Mouse (Mus musculus) right cerebral cortex, adult 18-20 months (tissue): ENCODE data around the gene Acot2.
"Not testable (repeated sequence)": the region's sequence is repeated elsewhere in the genome, so short reads cannot be mapped to it uniquely, and the experiment has no call there.

Experiments
- DNase-seq: peaks from one replicate; pipeline ENCODE4 v3.0.0; 2022; ENCODE audit warnings: mixed read lengths

Acot2 gene

DNA sequence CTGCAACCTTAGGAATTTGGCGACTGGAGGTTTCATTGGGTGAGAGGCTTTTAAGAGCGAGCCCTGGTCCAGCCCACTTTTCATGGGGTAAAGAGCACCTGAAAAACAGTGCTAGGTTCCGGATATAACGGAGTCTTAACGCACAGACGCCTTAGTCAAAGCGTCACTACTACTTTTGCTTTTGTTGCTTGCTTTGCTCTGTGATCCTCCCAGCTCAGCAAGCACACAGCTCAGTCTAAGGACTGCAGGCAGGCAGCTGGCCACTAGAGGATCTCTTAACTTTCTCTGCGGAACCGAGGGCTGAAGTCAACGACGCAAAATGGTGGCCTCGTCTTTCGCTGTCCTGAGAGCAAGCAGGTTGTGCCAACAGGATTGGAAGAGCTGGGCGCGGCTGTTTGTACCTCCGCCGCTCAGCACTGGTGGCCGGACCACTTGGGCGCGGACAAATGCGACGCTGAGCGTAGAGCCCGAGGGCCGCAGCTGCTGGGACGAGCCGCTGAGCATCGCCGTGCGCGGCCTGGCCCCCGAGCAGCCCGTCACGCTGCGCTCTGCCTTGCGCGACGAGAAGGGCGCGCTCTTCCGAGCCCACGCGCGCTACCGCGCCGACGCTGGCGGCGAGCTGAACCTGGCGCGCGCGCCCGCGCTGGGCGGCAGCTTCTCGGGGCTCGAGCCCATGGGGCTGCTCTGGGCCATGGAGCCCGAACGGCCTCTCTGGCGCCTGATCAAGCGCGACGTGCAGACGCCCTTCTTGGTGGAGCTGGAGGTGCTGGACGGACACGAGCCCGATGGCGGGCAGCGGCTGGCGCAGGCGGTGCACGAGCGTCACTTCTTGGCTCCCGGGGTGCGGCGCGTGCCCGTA lies at the start of gene Acot2:
TSS of gene Acot2 (plus strand) at position 279 of the 859 bp plus-strand sequence.
- peak; percentile 82 for DNase-seq

GRCm38 (mm10) chr12:83938592-83938991 lies 49.1 kb upstream of the Acot2 start:
- not testable (repeated sequence) for DNase-seq

DNA sequence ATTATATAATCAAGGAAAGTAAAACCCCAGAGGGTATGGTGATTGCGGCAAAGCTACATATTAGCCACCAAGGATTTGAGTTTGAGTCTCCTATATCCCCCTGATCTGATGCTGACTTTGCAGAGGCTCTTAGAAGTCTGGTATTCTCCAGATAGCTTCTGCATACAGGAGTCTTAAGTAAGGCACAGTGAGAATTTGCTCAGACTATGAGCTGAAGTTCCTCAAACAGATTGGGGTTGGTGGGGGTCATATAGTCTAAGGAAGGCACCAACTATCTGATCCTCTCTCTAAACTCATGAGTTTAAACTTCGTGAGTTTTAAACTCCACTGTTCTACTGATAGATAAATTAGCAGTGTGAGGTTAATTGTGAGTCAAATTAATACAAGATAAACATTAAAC lies 48.3 kb upstream of the Acot2 start:
- no peak for DNase-seq

DNA sequence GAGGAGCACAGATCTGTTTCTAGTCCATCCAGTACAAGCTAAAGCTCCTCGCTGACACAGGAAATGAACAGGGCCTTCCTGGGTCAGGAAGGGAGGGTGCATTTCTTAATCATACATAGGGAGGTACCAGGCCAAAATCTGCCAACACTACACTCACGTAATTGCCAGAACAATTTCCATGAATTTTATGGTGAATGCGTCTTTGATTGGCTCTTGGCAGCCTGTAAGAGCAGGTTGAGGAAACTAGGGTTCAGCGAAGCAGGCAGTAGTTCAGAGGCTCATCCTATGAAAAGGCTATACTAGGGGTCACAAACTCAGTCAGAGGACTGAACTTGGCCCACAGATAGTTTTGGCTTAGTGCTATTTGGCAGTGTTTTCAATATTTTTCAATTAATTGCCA lies 47.6 kb upstream of the Acot2 start:
- DNase-seq, result no peak

GRCm38 (mm10) chr12:83941938-83942337 lies 45.7 kb upstream of the Acot2 start:
- no peak for DNase-seq

GRCm38 (mm10) chr12:83947260-83947811 lies 40.3 kb upstream of the Acot2 start:
- no peak for DNase-seq

DNA sequence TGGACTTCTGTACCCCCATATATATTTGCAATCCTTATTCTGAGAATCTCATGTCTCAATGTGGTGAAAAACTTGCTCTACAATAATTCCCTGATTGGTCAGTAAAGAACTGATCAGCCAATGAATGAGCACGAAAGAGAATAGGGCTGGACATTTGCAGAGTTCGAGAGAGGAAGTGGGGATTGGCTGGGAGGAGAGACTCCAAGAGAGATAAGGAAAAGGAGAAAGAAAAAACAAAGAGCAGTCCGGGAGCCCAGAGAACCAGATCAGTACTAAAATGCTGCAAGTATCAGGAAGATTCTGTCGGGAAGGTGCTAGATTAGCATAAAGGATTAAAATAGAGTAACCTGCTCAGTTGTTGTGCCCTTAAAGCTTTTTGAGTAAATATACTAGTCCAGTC lies 38.6 kb upstream of the Acot2 start:
- DNase-seq, result no peak

- no peak for DNase-seq
Observed at GRCm38 (mm10) chr12:83949776-83950492, 37.7 kb upstream of the Acot2 start.

DNA sequence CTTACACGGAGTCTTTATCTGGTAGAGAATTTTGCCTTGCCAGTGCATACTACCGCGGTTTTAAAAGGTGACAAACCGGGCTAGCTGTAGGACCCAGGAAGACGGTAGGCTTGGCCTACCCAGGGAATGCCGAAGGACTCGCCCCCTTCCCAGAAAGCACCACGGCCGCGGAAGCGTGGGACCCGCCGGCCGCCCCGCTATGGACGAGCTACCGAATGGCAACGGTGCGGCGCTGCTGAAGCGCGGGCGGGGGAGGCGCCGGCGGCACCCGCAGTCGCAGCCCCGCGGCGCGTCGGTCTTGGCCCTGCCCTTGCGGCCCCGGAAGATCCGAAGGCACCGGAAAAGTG lies 37.2 kb upstream of the Acot2 start, which contains the start of gene Riox1:
TSS of gene Riox1 (plus strand) at position 116 of the 347 bp plus-strand sequence.
- peak; percentile 92 for DNase-seq

GRCm38 (mm10) chr12:83950840-83951701 lies 36.6 kb upstream of the Acot2 start:
- DNase-seq, result peak; percentile 69

- no peak for DNase-seq
Observed at GRCm38 (mm10) chr12:83951711-83952575, 35.7 kb upstream of the Acot2 start.

DNA sequence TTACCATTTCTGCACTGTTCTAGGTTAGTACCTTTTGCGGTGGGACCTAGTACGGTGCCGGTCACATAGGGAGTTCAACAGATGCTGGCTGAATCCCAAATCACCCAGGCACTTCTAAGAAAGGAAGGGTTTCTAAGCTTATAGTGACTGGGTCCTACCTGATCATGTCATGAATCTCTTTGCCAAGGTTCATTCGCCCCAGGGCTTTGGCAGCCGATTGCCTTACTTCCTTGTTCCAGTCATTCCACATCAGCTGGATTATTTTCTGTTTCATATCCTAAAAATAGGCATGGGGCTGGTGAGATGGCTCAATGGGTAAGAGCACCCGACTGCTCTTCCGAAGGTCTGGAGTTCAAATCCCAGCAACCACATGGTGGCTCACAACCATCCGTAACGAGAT lies 29.4 kb upstream of the Acot2 start:
- DNase-seq, result no peak

DNA sequence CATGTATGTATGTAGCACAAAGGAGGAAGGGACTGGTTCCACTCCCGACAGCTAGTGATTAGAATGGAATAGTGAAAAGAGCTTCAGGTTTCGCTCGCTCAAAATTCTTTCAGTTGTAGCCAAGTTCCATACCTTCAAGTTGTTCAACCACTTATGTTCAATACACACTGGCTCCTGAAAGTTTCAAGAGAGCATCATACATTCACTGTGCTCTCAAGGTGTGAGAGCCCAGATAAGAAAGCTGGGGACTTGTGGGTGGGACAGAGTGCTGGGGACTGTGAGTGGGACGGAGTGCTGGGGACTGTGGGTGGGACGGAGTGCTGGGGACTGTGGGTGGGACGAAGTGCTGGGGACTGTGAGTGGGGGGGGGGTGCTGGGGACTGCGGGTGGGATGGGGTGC lies 22.4 kb upstream of the Acot2 start:
- no peak for DNase-seq

GRCm38 (mm10) chr12:83972117-83972516 lies 15.5 kb upstream of the Acot2 start:
- peak; percentile 49 for DNase-seq

- no peak for DNase-seq
Observed at GRCm38 (mm10) chr12:83978862-83979261, 8.8 kb upstream of the Acot2 start.

GRCm38 (mm10) chr12:83981615-83982014 lies 6.0 kb upstream of the Acot2 start:
- DNase-seq, result no peak

DNA sequence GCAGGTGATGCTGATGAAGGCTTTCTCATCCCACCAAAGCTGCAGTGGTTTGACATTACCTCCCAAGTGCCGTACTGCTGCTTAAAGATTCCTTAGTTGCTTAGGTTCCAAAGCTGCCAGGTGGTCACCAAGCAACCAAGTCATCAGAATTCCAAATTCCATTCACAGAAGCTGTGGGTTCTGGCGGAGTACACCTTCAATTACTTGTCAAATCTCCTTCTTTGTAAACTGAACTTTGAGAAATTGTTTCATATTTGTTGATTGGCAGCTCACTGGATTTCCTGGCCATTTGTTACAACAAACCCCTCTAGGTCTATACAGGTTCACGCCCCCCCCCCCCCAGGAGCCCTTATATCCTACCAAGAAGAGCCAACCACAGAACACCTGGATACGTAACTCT lies 2.9 kb upstream of the Acot2 start, which contains the start of gene Heatr4:
TSS of gene Heatr4 (minus strand) at position 101 of the 400 bp plus-strand sequence.
- DNase-seq, result no peak

DNA sequence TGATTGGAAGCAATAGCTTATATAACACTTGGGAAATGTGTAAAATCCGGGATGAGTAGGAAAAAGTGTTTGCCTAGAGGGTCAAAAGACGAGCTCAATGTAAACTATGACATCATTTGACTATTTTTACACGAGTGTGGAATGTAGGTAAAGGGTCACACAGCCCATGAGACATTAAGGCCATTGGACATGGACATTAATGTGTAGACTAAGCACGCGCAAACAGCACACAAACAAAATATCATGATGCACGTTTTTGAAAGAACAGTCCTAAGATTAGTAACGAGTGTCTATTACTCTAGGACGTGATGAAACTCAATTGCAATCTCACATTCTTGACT lies 449 bp upstream of the Acot2 start:
- DNase-seq, result no peak

- DNase-seq, result no peak
Observed at GRCm38 (mm10) chr12:83988483-83988882, 822 bp downstream of the Acot2 start.

DNA sequence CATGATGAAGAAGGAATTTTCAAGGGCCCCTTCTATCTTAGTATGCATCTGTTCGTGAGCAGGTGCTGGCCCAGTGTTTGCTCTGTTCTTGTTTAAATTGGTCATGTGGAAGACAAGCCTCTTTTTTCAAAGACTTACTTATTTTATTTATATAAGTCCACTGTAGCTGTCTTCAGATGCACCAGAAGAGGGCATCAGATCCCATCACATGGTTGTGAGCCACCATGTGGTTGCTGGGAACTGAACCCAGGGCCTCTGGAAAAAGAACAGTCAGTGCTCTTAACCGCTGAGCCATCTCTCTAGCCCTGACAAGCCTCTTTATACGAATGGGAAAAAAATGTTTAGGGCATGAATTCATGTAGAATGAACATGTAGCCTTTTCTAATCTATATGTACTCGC lies 1.7 kb downstream of the Acot2 start:
- no peak for DNase-seq

GRCm38 (mm10) chr12:83997221-83997620 lies 9.6 kb downstream of the Acot2 start:
- DNase-seq, result no peak
